Mouse (Mus musculus): Measurements from ENCODE around the gene Mrpl4. TPM values are rescaled to one million over a fixed set of nuclear protein-coding genes. Genes with fewer than 3 reads are reported as not detected.

The Mrpl4 gene
- polyA plus RNA-seq (2017; shearing (Covaris generic)), result 100 to 1,000 TPM in 2 of 3 experiments, 10 to 100 TPM in 1; 95.6 to 122 (median 112) TPM

GRCm38 (mm10) chr9:21002627-21003551, at the start of gene Mrpl4:
Gene Mrpl4 (plus strand): TSS chr9:21002738.
- ATAC-seq, result peak; percentile 84

GRCm38 (mm10) chr9:20956989-20957388, 45.5 kb upstream of the Mrpl4 start:
- ATAC-seq, result no peak

GRCm38 (mm10) chr9:20959430-20959938, 43.1 kb upstream of the Mrpl4 start, which contains the start of gene Dnmt1:
Gene Dnmt1 (minus strand): TSS chr9:20959888.
- no peak for ATAC-seq

- ATAC-seq, result peak; percentile 92
Observed at GRCm38 (mm10) chr9:20961557-20961956, 41.0 kb upstream of the Mrpl4 start.

- no peak for ATAC-seq
Observed at GRCm38 (mm10) chr9:20965606-20966005, 36.9 kb upstream of the Mrpl4 start.

- ATAC-seq, result no peak
Observed at GRCm38 (mm10) chr9:20966008-20966407, 36.5 kb upstream of the Mrpl4 start.

- ATAC-seq, result no peak
Observed at GRCm38 (mm10) chr9:20966747-20967146, 35.8 kb upstream of the Mrpl4 start.

GRCm38 (mm10) chr9:20971751-20972140, 30.8 kb upstream of the Mrpl4 start:
- no peak for ATAC-seq

- no peak for ATAC-seq
Observed at GRCm38 (mm10) chr9:20972141-20972992, 30.2 kb upstream of the Mrpl4 start.

GRCm38 (mm10) chr9:20973001-20973681, 29.4 kb upstream of the Mrpl4 start:
- ATAC-seq, result no peak

- ATAC-seq, result no peak
Observed at GRCm38 (mm10) chr9:20973682-20974075, 28.9 kb upstream of the Mrpl4 start.

GRCm38 (mm10) chr9:20975431-20976215, 26.9 kb upstream of the Mrpl4 start:
- ATAC-seq, result peak; percentile 53

GRCm38 (mm10) chr9:20976216-20976960, 26.1 kb upstream of the Mrpl4 start, which contains the start of gene S1pr2:
Gene S1pr2 (minus strand): TSS chr9:20976781.
- ATAC-seq, result peak; percentile 75

- no peak for ATAC-seq
Observed at GRCm38 (mm10) chr9:20976961-20977689, 25.4 kb upstream of the Mrpl4 start.

- ATAC-seq, result no peak
Observed at GRCm38 (mm10) chr9:20978409-20979095, 24.0 kb upstream of the Mrpl4 start.

GRCm38 (mm10) chr9:20979181-20979580, 23.4 kb upstream of the Mrpl4 start:
- ATAC-seq, result no peak

- ATAC-seq, result no peak
Observed at GRCm38 (mm10) chr9:20979769-20980168, 22.8 kb upstream of the Mrpl4 start.

- no peak for ATAC-seq
Observed at GRCm38 (mm10) chr9:20982171-20982570, 20.4 kb upstream of the Mrpl4 start.

- ATAC-seq, result peak; percentile 84
Observed at GRCm38 (mm10) chr9:20983169-20983568, 19.4 kb upstream of the Mrpl4 start.

Data from inflammation-experienced regulatory T-cells, adult 6 months (primary cell).